Mouse (Mus musculus) erythroblast, embryonic 14.5 days (primary cell): ENCODE data around the gene Camkk2.

ENCODE experiments used
- GATA1 ChIP-seq: IDR thresholded peaks from 2 replicates; pipeline ENCODE4 v1.6.1; 2012; ENCODE audit warnings: low read length, inconsistent platforms, mixed read lengths
- TAL1 ChIP-seq: IDR thresholded peaks from 3 replicates; pipeline ENCODE4 v1.6.1; 2012; ENCODE audit warnings: low read length, inconsistent platforms, mixed read lengths

- TF ChIP-seq TAL1 (no peak), GATA1 (no peak)
These were observed 24.7 kb downstream of the Camkk2 start for GRCm38 (mm10) chr5:122754477-122754876.
